Mouse (Mus musculus): ENCODE results near the gene Cdh13.

The Cdh13 gene

DNA sequence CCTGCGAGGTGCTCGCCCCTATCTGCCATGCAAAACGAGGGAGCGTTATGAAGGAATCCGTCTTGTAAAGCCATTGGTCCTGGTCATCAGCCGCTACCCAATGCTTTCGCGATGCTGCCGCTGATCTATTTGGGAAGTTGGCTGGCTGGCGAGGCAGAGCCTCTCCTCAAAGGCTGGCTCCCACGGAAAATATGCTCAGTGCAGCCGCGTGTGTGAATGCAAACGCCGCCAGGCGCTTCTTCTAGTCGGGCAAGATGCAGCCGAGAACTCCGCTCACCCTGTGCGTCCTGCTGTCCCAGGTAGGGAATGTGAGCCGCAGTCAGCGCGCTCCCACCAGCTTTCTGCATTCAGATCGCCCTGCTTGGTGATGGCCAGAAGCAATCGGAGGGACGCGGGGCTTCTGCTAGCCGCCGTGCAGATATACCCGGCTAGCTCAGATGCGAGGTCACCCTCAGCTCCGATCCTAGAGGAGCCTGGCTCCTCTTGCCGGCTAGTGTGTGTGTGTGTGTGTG lies at the start of gene Cdh13:
Gene Cdh13, plus strand, starts transcription at position 134 of the 512 bp plus-strand sequence.
- in situ Hi-C loops (cut with MboI; ENCODE audit: low sequenced_read_pairs) = no loop called here

- in situ Hi-C loops (cut with MboI; ENCODE audit: low sequenced_read_pairs) = no loop called here
Measured at GRCm38 (mm10) chr8:118235626-118236025, 47.9 kb upstream of the Cdh13 start.

DNA sequence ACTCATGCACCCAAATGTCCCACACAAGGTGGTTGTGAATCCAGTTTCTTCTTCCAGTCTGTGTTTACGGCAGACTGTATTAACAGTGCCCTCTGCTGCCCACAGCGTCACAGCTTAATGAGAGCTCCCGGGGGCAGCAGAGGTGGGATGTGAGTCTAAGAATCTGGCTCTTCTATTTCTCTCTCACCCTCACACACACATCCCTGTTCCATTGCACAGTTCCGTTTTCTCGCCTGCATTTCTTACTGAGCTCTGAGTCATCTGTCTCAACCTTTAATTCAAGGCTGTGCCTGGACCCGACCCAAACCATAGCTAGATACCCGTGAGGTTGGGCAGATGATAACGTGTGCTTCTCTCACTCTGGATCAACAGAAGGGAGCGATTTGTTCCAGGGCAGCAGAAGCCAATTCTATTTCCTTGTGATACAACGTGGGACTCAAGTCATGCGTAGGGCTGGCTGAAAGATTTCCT lies 46.3 kb upstream of the Cdh13 start:
- in situ Hi-C loops (cut with MboI; ENCODE audit: low sequenced_read_pairs) = no loop called here

GRCm38 (mm10) chr8:118238156-118238555 lies 45.4 kb upstream of the Cdh13 start:
- in situ Hi-C loops (cut with MboI; ENCODE audit: low sequenced_read_pairs) = no loop called here

GRCm38 (mm10) chr8:118239186-118239585 lies 44.3 kb upstream of the Cdh13 start:
- in situ Hi-C loops (cut with MboI; ENCODE audit: low sequenced_read_pairs) = no loop called here

- in situ Hi-C loops (cut with MboI; ENCODE audit: low sequenced_read_pairs) = no loop called here
Measured at GRCm38 (mm10) chr8:118249319-118249718, 34.2 kb upstream of the Cdh13 start.

DNA sequence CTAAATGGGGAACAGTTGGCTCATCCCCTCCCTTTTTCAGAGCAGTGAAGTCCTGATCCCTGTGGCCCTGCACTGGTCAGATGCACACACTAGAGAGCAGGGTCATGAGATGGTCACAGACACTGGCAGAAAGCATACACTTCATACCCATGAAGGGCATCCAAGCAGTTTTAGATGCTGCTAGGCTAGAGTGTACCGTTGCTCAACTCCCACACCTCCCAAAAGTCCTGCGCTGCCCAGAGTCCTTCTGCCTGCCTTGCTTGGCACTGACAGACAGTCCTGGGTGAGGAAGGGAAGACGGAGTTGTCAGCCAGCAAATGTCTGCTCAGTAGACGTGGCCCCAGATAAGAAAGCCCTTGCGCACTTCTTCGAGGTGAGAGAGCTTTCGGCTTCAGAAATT lies 33.6 kb upstream of the Cdh13 start:
- in situ Hi-C loops (cut with MboI; ENCODE audit: low sequenced_read_pairs) = no loop called here

DNA sequence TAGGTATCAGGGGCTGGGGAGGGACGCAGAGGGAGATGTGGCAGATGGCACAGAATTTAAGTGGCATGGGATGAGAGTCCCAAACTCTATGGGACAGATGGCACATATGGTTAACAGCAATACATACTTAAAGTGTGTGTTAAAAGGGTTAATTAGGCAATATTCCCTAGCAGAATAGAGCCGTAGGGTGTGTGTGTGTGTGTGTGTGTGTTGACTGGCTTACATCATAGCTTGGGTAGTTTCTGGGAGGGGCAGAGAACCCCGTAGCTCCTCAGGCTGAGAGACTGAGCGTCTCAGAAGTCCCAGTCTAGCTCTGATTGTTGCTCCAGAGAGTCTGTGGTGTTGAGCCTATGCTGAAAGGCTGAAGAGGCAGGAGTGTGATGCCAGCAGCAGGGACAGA lies 20.4 kb upstream of the Cdh13 start:
- in situ Hi-C loops (cut with MboI; ENCODE audit: low sequenced_read_pairs) = no loop called here

GRCm38 (mm10) chr8:118270751-118271402 lies 12.7 kb upstream of the Cdh13 start:
- in situ Hi-C loops (cut with MboI; ENCODE audit: low sequenced_read_pairs) = no loop called here

DNA sequence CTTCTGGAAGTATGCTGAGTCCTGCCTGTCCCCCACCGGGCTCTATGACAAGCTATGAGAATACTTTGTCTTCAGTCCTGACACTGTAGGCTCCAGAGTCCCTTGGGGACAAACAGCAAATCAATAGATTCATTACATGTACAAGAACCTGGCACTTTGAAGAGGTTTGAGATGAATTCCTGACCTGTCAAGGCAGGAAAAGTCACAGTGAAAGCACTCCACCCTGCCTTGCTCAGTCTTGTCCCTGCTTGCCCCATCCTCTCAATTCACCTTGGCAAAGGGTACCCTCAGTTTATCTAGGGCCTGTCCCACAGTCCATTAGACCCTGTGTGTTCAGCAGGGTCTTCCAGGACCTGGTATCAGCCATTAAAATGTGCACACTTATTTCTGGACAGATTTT lies 11.0 kb upstream of the Cdh13 start:
- in situ Hi-C loops (cut with MboI; ENCODE audit: low sequenced_read_pairs) = no loop called here

- in situ Hi-C loops (cut with MboI; ENCODE audit: low sequenced_read_pairs) = no loop called here
Measured at GRCm38 (mm10) chr8:118274243-118274642, 9.3 kb upstream of the Cdh13 start.

DNA sequence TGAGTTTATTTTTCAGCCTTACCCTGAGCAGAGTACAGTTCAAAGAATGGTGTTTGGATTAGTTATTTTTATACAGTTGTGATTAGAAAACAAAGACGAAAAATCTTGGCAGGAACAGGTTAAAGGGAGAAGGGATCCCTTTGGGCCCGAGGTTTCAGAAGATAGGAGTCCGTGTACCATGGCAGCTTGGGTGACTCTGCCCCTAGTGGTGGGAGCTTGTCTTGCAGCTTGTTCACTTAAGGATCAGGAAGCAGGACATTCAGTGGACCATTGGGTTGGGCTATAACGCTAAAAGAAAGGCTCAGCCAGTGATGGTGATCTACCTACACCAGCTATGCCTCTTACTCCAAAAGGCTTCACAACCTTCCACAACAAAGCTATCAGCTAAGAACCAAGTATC lies 8.8 kb upstream of the Cdh13 start:
- in situ Hi-C loops (cut with MboI; ENCODE audit: low sequenced_read_pairs) = no loop called here

DNA sequence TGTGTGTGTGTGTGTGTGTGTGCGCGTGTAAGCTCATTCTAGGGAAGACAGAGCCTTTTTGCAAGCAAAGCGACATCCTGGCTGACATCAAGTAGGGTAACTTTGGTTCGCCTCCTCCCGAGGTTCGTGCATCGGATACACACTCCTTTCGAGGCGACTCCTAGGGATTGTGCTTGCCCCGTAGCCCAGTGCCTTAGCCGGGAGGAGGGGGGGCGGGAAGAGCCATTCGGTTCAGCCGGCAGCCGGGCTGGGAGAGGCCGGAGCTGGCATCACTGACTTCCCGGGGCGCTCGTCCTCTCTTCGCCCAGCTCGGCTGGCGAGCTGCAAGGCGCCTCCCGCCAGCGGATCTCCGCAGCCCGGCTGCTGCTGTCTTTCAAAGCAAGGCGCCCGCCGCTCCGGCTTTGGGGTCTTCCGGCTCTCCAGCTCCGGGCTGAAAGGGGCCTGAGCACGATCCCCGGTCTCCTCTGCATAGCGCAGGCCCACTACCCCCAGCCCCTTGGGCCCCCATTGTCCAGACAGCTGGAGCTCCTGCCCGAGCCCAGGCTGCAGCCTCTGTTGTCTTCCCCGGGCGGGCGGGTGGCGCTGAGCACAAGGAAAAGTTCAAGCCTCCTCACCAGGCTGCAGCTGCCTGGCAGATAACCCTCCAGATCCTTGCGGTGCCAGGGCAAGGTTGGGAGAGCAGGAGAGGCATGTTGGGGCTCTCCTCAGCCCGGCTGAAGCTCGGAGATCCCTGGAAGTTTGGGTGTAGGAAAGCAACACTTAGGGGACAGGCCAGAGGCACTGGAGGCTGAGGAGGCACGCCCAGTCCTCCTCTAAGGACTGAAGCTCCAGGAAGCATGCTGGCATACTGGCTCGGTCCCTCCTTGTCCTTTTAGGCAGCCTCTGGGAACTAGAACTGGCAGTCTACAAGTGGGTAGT lies 838 bp downstream of the Cdh13 start:
- in situ Hi-C loops (cut with MboI; ENCODE audit: low sequenced_read_pairs) = no loop called here

DNA sequence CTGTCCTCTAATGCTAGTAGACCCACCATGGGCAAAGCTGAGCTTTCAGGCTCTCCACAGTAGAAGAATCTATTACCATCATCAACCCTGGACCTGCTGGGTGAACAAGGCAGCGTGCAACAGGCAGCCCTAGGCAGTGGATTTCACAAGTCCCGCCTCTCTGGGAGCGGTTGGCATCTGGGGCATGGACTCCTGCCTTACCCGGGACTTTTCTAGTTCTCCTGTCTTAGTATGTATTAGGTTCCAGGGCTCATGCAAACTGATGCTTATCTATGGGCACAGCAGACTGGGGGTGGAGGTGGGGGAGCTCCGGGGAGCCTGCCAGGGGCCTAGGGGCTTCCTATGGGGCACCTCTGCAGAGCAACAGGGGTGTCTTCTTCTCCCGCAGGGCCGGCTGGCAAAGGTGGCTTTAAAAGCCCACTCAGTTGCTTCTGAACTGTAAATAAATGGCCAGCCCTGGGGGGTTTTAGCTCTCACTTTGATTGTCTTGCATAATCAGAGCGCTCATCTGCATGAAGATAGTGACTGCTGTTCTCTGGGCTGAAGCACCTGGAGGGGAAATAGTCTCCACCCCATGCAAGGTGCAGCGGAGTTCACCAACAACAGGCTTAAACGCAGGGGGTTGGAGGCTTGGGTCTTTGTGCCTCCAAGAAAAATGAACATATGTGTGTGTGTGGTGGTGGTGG lies 2.2 kb downstream of the Cdh13 start:
- in situ Hi-C loops (cut with MboI; ENCODE audit: low sequenced_read_pairs) = no loop called here

DNA sequence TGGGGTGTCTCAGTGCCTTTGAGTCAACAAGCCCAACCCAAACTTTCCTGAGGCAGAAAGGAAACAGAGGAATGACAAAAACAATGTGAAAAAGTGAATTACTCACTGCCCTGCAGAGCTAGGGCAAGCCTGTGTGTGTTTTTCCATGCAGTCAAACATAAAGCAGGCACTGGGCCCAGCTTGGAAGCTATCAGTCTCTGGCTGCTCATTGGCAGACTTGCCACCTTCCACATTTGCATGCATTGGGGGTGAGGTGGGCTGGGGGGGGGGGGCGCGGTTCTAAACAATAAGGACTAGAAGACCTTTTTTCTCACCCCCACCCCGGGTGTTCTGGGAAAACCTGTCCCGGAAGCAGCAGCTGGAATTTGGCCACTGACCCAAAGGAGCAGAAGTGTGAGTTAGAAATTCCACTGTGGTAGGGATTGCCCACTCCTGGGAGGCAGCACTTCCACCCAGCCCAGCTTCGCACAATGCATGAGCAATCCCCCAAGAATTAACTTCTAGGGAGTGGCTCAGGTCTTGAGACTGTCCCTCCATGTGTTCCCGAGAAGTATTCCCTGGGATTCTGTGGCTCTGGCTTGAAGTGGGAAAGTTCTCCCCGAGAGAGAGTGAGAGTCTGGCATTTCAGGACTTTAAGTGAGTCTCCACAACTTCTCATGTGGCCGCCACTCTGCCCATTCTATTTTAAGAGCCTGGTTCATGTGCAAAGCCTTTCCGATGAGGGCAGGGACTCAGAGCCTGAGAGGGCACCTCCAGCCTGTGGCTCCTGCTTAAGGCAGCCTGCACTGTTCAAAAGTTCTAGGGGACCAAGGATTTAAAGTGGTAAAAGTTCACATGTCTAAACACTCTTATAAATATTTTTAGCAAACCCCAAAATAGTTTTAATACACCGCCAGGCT lies 3.0 kb downstream of the Cdh13 start:
- in situ Hi-C loops (cut with MboI; ENCODE audit: low sequenced_read_pairs) = no loop called here

- in situ Hi-C loops (cut with MboI; ENCODE audit: low sequenced_read_pairs) = no loop called here
Measured at GRCm38 (mm10) chr8:118287496-118287895, 4.0 kb downstream of the Cdh13 start.

- in situ Hi-C loops (cut with MboI; ENCODE audit: low sequenced_read_pairs) = no loop called here
Measured at GRCm38 (mm10) chr8:118288259-118288952, 4.9 kb downstream of the Cdh13 start.

DNA sequence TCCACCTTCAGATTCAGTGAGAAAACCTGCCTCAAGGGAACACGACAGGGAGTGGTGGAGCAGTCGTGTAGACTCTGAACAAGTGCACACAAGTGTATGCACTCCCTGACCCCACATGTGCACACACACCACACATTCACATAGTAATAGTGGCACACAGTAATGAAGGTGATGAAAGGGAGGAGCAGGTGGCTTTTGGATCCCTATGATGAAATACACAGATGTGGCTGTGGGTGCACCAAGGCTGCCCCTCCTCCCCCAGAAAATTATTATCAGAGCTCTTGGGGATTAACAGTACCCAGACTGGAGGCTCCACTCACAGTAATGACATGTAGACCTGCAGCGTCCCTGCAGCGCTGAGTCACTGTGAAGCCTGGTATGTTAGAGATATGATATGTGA lies 5.6 kb downstream of the Cdh13 start:
- in situ Hi-C loops (cut with MboI; ENCODE audit: low sequenced_read_pairs) = no loop called here

DNA sequence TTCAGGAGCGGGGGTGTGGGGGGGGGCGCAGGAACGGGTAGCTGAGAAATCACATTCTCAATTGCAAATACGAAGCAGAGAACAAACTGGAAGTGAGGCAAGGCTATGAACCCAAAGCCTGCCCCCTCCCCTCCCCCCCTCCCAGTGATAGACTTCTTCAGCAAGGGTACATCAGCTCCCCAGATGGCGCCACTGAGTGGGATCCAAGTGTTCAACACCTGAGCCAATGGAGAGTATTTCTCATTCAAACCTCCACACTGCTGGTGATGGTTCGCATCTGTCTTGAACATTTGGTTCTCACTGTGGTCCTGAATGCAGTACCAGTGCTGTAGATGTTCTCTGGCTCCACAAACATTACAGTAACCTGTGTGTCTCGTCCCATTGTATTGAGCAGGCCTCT lies 6.0 kb downstream of the Cdh13 start:
- in situ Hi-C loops (cut with MboI; ENCODE audit: low sequenced_read_pairs) = no loop called here

- in situ Hi-C loops (cut with MboI; ENCODE audit: low sequenced_read_pairs) = no loop called here
Measured at GRCm38 (mm10) chr8:118290266-118290665, 6.7 kb downstream of the Cdh13 start.
